Mouse (Mus musculus): ENCODE data around the gene Cep78.

GRCm38 (mm10) chr19:15982926-15983738 is 1.7 kb downstream of the Cep78 start:
- TF ChIP-seq CTCF (IDR thresholded peaks at IDR 0.05; ENCODE audit: low read depth) (no peak), EP300 (optimal IDR thresholded peaks at IDR 0.05) (no peak)
